Mouse (Mus musculus): Measurements from ENCODE around the gene Mov10l1. TPM values are rescaled to one million over a fixed set of nuclear protein-coding genes. Genes with fewer than 3 reads are reported as not detected.

Mov10l1 gene
- polyA plus RNA-seq, 1 experiment from 2014 or later = not detected

GRCm38 (mm10) chr15:89044381-89044780 is 61.7 kb downstream of the Mov10l1 start:
- Histone ChIP-seq H3K4me1 (replicated peaks) (no peaks in the 10 kb centered on the region), H3K36me3 (no peaks in the 10 kb centered on the region), H3K27me3 (ENCODE audit: insufficient read depth, poor library complexity, severe bottlenecking) (no peaks in the 10 kb centered on the region), H3K27ac (no peak overlapping the region), H3K9me3 (peaks cover 9% of the 10 kb centered on the region; the same call in 1 of the 2 replicates), H3K4me3 (no peak overlapping the region)
- DNase-seq (ENCODE audit: low spot score) = no peak
- WGBS = 76% methylated on average over 5 of the region's 5 CpGs

- no peaks in the 10 kb centered on the region for H3K36me3 ChIP-seq
- no peak overlapping the region for H3K4me3 ChIP-seq
- H3K9me3 ChIP-seq = peaks cover 9% of the 10 kb centered on the region; the same call in 1 of the 2 replicates
- DNase-seq (ENCODE audit: low spot score) = no peak
- H3K27me3 ChIP-seq (ENCODE audit: insufficient read depth, poor library complexity, severe bottlenecking) = no peaks in the 10 kb centered on the region
- no peak overlapping the region for H3K27ac ChIP-seq
- no peaks in the 10 kb centered on the region for H3K4me1 ChIP-seq (replicated peaks)
- WGBS = 78% methylated on average over 4 of the region's 4 CpGs
Observed at GRCm38 (mm10) chr15:89046356-89046755, 63.6 kb downstream of the Mov10l1 start.

- H3K4me3 ChIP-seq = no peak overlapping the region
Observed at GRCm38 (mm10) chr15:89054666-89055065, 72.0 kb downstream of the Mov10l1 start.

DNA sequence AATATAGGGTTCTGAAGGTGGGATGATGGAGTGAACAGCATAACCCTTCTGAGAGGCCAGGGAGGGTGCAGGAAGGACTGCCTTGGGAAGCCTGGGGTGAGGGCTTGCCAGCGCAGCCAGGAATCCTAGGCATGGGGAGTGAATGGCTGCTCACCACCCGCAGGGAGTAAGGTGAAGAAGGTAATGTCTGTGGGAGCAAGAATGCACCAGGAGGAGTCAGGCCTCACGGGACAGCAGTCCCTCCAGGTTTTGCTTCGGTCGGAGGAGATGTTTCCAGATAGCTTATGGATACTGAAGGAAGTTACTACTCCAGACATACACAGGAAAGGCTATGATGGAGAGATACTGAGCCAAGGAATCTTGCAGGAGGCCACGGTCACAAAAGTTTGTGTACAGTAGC is 76.0 kb downstream of the Mov10l1 start:
- whole genome bisulfite sequencing = 31% methylated on average over 6 of the region's 6 CpGs
- DNase-seq (ENCODE audit: low spot score) = no peak
- Histone ChIP-seq H3K27me3 (ENCODE audit: insufficient read depth, poor library complexity, severe bottlenecking) (peaks cover 67% of the 10 kb centered on the region), H3K4me3 (peak overlapping the region; percentile 76), H3K9me3 (no peaks in the 10 kb centered on the region), H3K4me1 (replicated peaks) (peaks cover 15% of the 10 kb centered on the region), H3K36me3 (no peaks in the 10 kb centered on the region), H3K27ac (no peak overlapping the region)

More at GRCm38 (mm10) chr15:89054666-89055065, 72.0 kb downstream of the Mov10l1 start:
- WGBS = 90% methylated on average over 7 of the region's 7 CpGs
- no peaks in the 10 kb centered on the region for H3K36me3 ChIP-seq
- H3K9me3 ChIP-seq = no peaks in the 10 kb centered on the region
- peaks cover 29% of the 10 kb centered on the region for H3K27me3 ChIP-seq (ENCODE audit: insufficient read depth, poor library complexity, severe bottlenecking)
- no peak for DNase-seq (ENCODE audit: low spot score)
- peaks cover 7% of the 10 kb centered on the region for H3K4me1 ChIP-seq (replicated peaks)
- H3K27ac ChIP-seq = no peak overlapping the region

DNA sequence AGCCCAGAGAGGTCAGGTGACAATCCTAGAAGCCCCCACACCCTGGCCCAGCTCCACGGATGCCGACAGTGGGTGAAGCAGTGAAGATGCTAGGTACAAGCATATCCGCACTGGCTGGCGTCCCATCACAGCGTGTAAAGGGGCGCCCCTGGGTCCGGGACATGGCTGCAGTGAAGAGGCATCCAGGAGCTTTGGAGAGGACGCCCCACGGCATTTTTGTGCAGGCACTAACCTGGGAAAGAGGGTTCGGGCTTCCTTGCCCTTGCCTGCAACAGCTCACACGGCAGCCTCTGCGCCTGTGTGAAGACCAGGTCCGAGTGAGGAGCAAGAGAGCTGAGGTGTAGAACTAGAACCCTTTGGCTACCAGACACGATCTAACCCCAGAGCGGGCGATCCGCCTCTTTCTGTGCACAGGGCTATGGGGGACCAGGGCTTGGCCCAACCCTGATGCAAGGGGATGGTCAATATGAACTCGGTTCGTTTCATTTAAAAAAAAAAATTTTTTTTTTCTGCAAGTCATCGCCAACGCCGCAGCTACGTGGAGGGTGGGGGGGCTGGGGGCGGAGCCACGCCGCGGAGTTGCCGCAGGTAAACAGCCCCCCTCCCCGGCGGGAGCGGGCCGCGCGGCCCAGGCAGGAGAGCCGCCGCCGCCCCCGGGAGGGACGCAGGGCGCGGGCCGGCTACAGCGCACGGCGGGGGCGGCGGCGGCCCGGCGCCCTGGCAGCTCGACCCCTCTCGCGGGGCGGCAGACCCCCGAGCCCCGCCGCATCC is 76.6 kb downstream of the Mov10l1 start, which contains the start of gene Panx2:
Gene Panx2 (plus strand): TSS at position 574 of the 771 bp plus-strand sequence.
- H3K27me3 ChIP-seq (ENCODE audit: insufficient read depth, poor library complexity, severe bottlenecking) = peaks cover 73% of the 10 kb centered on the region
- no peaks in the 10 kb centered on the region for H3K36me3 ChIP-seq
- H3K4me3 ChIP-seq = peak within 1 kb of the TSS; percentile 76
- H3K27ac ChIP-seq = peak within 1 kb of the TSS; percentile 88
- peaks cover 15% of the 10 kb centered on the region for H3K4me1 ChIP-seq (replicated peaks)
- no peaks in the 10 kb centered on the region for H3K9me3 ChIP-seq
- WGBS = 1% methylated on average over 50 of the region's 57 CpGs
- DNase-seq (ENCODE audit: low spot score) = peak; percentile 46

DNA sequence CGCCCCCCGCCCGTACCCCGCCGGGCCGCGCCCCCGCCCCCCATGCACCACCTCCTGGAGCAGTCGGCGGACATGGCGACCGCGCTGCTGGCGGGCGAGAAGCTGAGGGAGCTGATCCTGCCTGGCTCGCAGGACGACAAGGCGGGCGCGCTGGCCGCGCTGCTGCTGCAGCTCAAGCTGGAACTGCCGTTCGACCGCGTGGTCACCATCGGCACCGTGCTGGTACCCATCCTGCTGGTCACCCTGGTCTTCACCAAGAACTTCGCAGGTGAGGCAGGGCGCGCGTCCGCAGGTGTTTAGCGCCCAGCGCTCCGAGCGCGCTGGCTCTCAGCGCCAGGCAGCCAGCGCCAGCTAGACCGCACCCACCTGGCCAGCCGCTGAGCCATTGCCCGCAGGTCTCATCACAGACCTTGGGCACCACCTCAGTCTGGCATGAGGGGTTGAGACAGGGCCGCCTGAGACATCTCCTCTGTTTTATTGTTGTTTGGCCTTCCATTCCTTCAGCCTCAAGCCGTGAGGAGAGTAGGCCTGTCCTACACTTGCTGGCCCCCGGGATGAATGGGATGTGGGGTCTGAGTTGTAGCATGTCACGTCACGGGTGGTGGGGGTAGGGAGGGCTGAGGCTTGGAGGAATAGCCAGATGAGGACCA is 77.4 kb downstream of the Mov10l1 start:
- Histone ChIP-seq H3K4me3 (peak overlapping the region; percentile 76), H3K27ac (peak overlapping the region; percentile 88), H3K27me3 (ENCODE audit: insufficient read depth, poor library complexity, severe bottlenecking) (peaks cover 79% of the 10 kb centered on the region), H3K36me3 (no peaks in the 10 kb centered on the region), H3K9me3 (no peaks in the 10 kb centered on the region), H3K4me1 (replicated peaks) (peaks cover 15% of the 10 kb centered on the region)
- DNase-seq (ENCODE audit: low spot score) = peak; percentile 61
- 2% methylated on average over 43 of the region's 48 CpGs for WGBS

- no peaks in the 10 kb centered on the region for H3K9me3 ChIP-seq
- H3K4me3 ChIP-seq = peak overlapping the region; percentile 76
- peaks cover 81% of the 10 kb centered on the region for H3K27me3 ChIP-seq (ENCODE audit: insufficient read depth, poor library complexity, severe bottlenecking)
- H3K27ac ChIP-seq = no peak overlapping the region
- no peak for DNase-seq (ENCODE audit: low spot score)
- no peaks in the 10 kb centered on the region for H3K36me3 ChIP-seq
- H3K4me1 ChIP-seq (replicated peaks) = peaks cover 15% of the 10 kb centered on the region
- 88% methylated on average over 12 of the region's 12 CpGs for WGBS
Observed at GRCm38 (mm10) chr15:89060811-89061460, 78.2 kb downstream of the Mov10l1 start.

- Histone ChIP-seq H3K27me3 (ENCODE audit: insufficient read depth, poor library complexity, severe bottlenecking) (peaks cover 91% of the 10 kb centered on the region), H3K9me3 (no peaks in the 10 kb centered on the region), H3K36me3 (no peaks in the 10 kb centered on the region), H3K27ac (no peak overlapping the region), H3K4me1 (replicated peaks) (peaks cover 15% of the 10 kb centered on the region), H3K4me3 (no peak overlapping the region)
- 86% methylated on average over 6 of the region's 6 CpGs for WGBS
- no peak for DNase-seq (ENCODE audit: low spot score)
Observed at GRCm38 (mm10) chr15:89061761-89062517, 79.2 kb downstream of the Mov10l1 start.

- H3K27me3 ChIP-seq (ENCODE audit: insufficient read depth, poor library complexity, severe bottlenecking) = peaks cover 92% of the 10 kb centered on the region
Observed at GRCm38 (mm10) chr15:89062518-89062910, 79.8 kb downstream of the Mov10l1 start.

GRCm38 (mm10) chr15:89063001-89063400 is 80.3 kb downstream of the Mov10l1 start:
- Histone ChIP-seq H3K4me1 (replicated peaks) (peaks cover 22% of the 10 kb centered on the region), H3K36me3 (no peaks in the 10 kb centered on the region), H3K4me3 (no peak overlapping the region), H3K27ac (no peak overlapping the region), H3K27me3 (ENCODE audit: insufficient read depth, poor library complexity, severe bottlenecking) (peaks cover 92% of the 10 kb centered on the region), H3K9me3 (no peaks in the 10 kb centered on the region)
- WGBS = 83% methylated on average over 7 of the region's 7 CpGs
- no peak for DNase-seq (ENCODE audit: low spot score)

More at GRCm38 (mm10) chr15:89062518-89062910, 79.8 kb downstream of the Mov10l1 start:
- Histone ChIP-seq H3K4me1 (replicated peaks) (peaks cover 17% of the 10 kb centered on the region), H3K9me3 (no peaks in the 10 kb centered on the region), H3K36me3 (no peaks in the 10 kb centered on the region), H3K27ac (no peak overlapping the region), H3K4me3 (no peak overlapping the region)
- WGBS = 92% methylated on average over 5 of the region's 5 CpGs
- no peak for DNase-seq (ENCODE audit: low spot score)

DNA sequence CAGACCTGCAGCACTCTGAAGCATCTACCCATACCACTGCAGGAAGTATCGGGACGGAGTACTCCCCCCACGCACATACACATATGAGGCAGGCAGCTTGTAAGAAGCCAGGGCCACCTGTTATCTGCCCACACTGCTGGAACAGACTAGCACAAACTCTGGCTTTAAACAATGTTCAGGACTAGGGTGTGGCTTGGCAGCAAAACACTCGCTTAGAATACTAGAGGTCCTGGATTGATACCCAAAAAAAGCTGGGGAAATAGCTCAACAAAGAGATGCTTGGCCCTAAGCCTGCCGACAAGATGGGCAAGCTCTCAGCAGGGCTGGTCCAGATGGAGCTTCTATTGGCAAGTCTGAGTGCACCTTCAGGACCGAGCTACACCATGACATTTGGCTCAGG is 80.8 kb downstream of the Mov10l1 start:
- Histone ChIP-seq H3K27ac (no peak overlapping the region), H3K27me3 (ENCODE audit: insufficient read depth, poor library complexity, severe bottlenecking) (peaks cover 92% of the 10 kb centered on the region), H3K4me1 (replicated peaks) (peaks cover 26% of the 10 kb centered on the region), H3K9me3 (no peaks in the 10 kb centered on the region), H3K36me3 (no peaks in the 10 kb centered on the region), H3K4me3 (no peak overlapping the region)
- 86% methylated on average over 6 of the region's 6 CpGs for WGBS
- no peak for DNase-seq (ENCODE audit: low spot score)

- Histone ChIP-seq H3K36me3 (no peaks in the 10 kb centered on the region), H3K9me3 (no peaks in the 10 kb centered on the region), H3K4me3 (no peak overlapping the region), H3K4me1 (replicated peaks) (peaks cover 20% of the 10 kb centered on the region), H3K27ac (no peak overlapping the region), H3K27me3 (ENCODE audit: insufficient read depth, poor library complexity, severe bottlenecking) (peaks cover 97% of the 10 kb centered on the region)
- 91% methylated on average over 5 of the region's 5 CpGs for WGBS
- no peak for DNase-seq (ENCODE audit: low spot score)
Observed at GRCm38 (mm10) chr15:89064891-89065290, 82.2 kb downstream of the Mov10l1 start.

All from hindbrain, embryonic 10.5 days (tissue).